Mouse (Mus musculus) erythroblast, embryonic 14.5 days (primary cell): ENCODE data around the gene Garnl3.

Experiments
- GATA1 ChIP-seq: IDR thresholded peaks from 2 replicates; pipeline ENCODE4 v1.6.1; 2012; ENCODE audit warnings: low read length, inconsistent platforms, mixed read lengths
- TAL1 ChIP-seq: IDR thresholded peaks from 3 replicates; pipeline ENCODE4 v1.6.1; 2012; ENCODE audit warnings: low read length, inconsistent platforms, mixed read lengths

- TF ChIP-seq GATA1: no peak
- no peak for TF ChIP-seq TAL1
These were observed 27.4 kb upstream of the Garnl3 start for GRCm38 (mm10) chr2:33158895-33159294.
